Mouse (Mus musculus) megakaryocyte, embryonic 14.5 days (primary cell): ENCODE measurements around the gene Pkn3.

ENCODE experiments used
- FLI1 ChIP-seq: IDR thresholded peaks from 2 replicates; pipeline ENCODE4 v1.6.1; 2012; ENCODE audit warnings: low read length, inconsistent platforms, mixed read lengths
- GATA1 ChIP-seq: IDR thresholded peaks from 3 replicates; pipeline ENCODE4 v1.6.1; 2012; ENCODE audit warnings: mixed read lengths, low read length, inconsistent platforms, borderline replicate concordance

GRCm38 (mm10) chr2:30133613-30134377, 56.3 kb downstream of the Pkn3 start, which contains the start of gene Tbc1d13:
- TF ChIP-seq GATA1 (no peak), FLI1 (peak; percentile 10; the same call in 1 of the 2 replicates)
